Mouse (Mus musculus): ENCODE results near the gene Olfr370.
"Not testable (repeated sequence)": the region's sequence is repeated elsewhere in the genome, so short reads cannot be mapped to it uniquely, and the experiment has no call there.

Gene Olfr370

GRCm38 (mm10) chr8:83535736-83536135, at the start of gene Olfr370:
TSS of gene Olfr370 (plus strand) at chr8:83535780.
- no peak for DNase-seq

- no peak for DNase-seq
Measured at GRCm38 (mm10) chr8:83511696-83512095, 23.9 kb upstream of the Olfr370 start.

- DNase-seq = no peak
Measured at GRCm38 (mm10) chr8:83520432-83520831, 15.1 kb upstream of the Olfr370 start.

- DNase-seq = not testable (repeated sequence)
Measured at GRCm38 (mm10) chr8:83520907-83521306, 14.7 kb upstream of the Olfr370 start.

GRCm38 (mm10) chr8:83521310-83521709, 14.3 kb upstream of the Olfr370 start:
- no peak for DNase-seq

- no peak for DNase-seq
Measured at GRCm38 (mm10) chr8:83534802-83535201, 778 bp upstream of the Olfr370 start.

GRCm38 (mm10) chr8:83562669-83563068, 27.1 kb downstream of the Olfr370 start:
- no peak for DNase-seq

GRCm38 (mm10) chr8:83563246-83563645, 27.7 kb downstream of the Olfr370 start:
- no peak for DNase-seq

GRCm38 (mm10) chr8:83565731-83566375, 30.3 kb downstream of the Olfr370 start:
- DNase-seq = peak; percentile 55

- DNase-seq = peak; percentile 98
Measured at GRCm38 (mm10) chr8:83566469-83567395, 31.2 kb downstream of the Olfr370 start, which contains the start of gene Ndufb7. TSS of gene Ndufb7 (plus strand) at chr8:83566671.

- no peak for DNase-seq
Measured at GRCm38 (mm10) chr8:83567668-83568067, 32.1 kb downstream of the Olfr370 start.

GRCm38 (mm10) chr8:83568128-83568527, 32.5 kb downstream of the Olfr370 start:
- DNase-seq = no peak

- peak; percentile 4 for DNase-seq
Measured at GRCm38 (mm10) chr8:83568755-83569154, 33.2 kb downstream of the Olfr370 start.

GRCm38 (mm10) chr8:83569165-83569564, 33.6 kb downstream of the Olfr370 start:
- peak; percentile 13 for DNase-seq

GRCm38 (mm10) chr8:83570272-83571000, 34.9 kb downstream of the Olfr370 start:
- DNase-seq = peak; percentile 9

- DNase-seq = not testable (repeated sequence)
Measured at GRCm38 (mm10) chr8:83571001-83571340, 35.4 kb downstream of the Olfr370 start.

GRCm38 (mm10) chr8:83571791-83572190, 36.2 kb downstream of the Olfr370 start:
- DNase-seq = peak; percentile 15

GRCm38 (mm10) chr8:83572246-83572812, 36.7 kb downstream of the Olfr370 start:
- peak; percentile 2 for DNase-seq

GRCm38 (mm10) chr8:83573140-83573875, 37.7 kb downstream of the Olfr370 start:
- peak; percentile 21 for DNase-seq

- peak; percentile 34 for DNase-seq
Measured at GRCm38 (mm10) chr8:83574631-83575315, 39.2 kb downstream of the Olfr370 start.

Measured in cerebellum, adult 9-10 months (tissue).